23 mouse cellular contexts compared by ENCODE assay signal in the genomic region with DNA sequence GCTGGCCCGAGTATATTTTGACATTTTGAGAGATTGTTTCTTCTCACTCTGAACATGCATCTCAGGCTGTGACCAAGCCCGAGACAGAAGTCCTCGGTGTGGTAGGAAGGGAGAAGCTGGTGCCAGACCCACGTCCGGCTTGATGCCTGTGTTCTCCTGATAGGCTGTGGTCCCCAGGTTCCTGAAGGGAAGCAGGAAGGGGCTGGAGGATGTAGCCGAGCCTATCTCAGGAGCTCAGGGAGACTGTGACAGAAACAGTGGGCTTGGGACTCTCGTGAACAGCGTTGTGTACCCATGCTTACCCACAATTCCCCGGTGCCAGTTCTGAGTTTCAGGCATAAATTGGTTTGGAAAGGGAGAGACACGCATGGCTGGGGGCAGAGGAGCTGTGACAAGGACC. TPM values are rescaled to one million over a fixed set of nuclear protein-coding genes. Genes with fewer than 3 reads are reported as not detected.
A peak's percentile ranks its signal among the peaks of the same experiment; 100 is the strongest.
DNase-seq lines count a peak whose midpoint lies in the region; ATAC-seq and TF ChIP-seq lines count a peak whose summit lies in the region.
"Had no signal": no experiment of that assay in that cellular context is flagged by ENCODE, and none has a peak within 500 bp of the region (broad histone marks: within the 10 kb centered on the region; RNA-seq: fewer than 3 reads in every experiment).

No protein-coding gene starts in this region.

- 57% methylated on average over 10 of the region's 10 CpGs for WGBS in heart, embryonic 12.5 days
- 37% methylated on average over 10 of the region's 10 CpGs for WGBS in liver, embryonic 13.5 days (ENCODE audit: insufficient replicate concordance)
- WGBS in intestine, postnatal 0 days, result 80% methylated on average over 10 of the region's 10 CpGs

- H3K36me3 ChIP-seq in heart, embryonic 12.5 days, result peaks cover 8% of the 10 kb centered on the region; the same call in 1 of the 2 replicates
- peaks cover 45% of the 10 kb centered on the region for H3K36me3 ChIP-seq in liver, embryonic 13.5 days
- peaks cover 3% of the 10 kb centered on the region; the same call in 1 of the 2 replicates for H3K36me3 ChIP-seq in intestine, postnatal 0 days (ENCODE audit: control insufficient read depth, insufficient read depth)
- H3K36me3 ChIP-seq: embryonic facial prominence, embryonic 15.5 days; G1E had no signal

- no peak overlapping the region for H3K4me2 ChIP-seq in heart, embryonic 12.5 days
- no peak overlapping the region for H3K4me2 ChIP-seq in liver, embryonic 13.5 days
- no peak overlapping the region for H3K4me2 ChIP-seq in intestine, postnatal 0 days (replicated peaks; ENCODE audit: low read depth)
- H3K4me2 ChIP-seq: embryonic facial prominence, embryonic 15.5 days; hindbrain, embryonic 14.5 days had no signal

- intact Hi-C loops in heart, postnatal 36 days (cut with DNase I), result no loop called here
- intact Hi-C loops in left cerebral cortex, postnatal 4 days (cut with DNase I), result no loop called here

- TF ChIP-seq CTCF in intestine, postnatal 0 days (IDR thresholded peaks at IDR 0.05; ENCODE audit: low read depth), result no peak

- ATAC-seq in heart, embryonic 12.5 days (ENCODE audit: insufficient number of reproducible peaks, low FRiP score), result no peak
- peak; percentile 90 for ATAC-seq in common myeloid progenitor, adult 5-6 weeks (replicated peaks; ENCODE audit: low read depth, poor library complexity, severe bottlenecking)
- 0 out of 2 replicates have a peak, but pooled peaks have one; percentile 16 for ATAC-seq in liver, embryonic 13.5 days (ENCODE audit: low read depth)
- ATAC-seq in intestine, postnatal 0 days, result no peak
- ATAC-seq: CD4-positive, CD25-positive, alpha-beta regulatory T cell, adult 4 months; forebrain, embryonic 14.5 days had no signal

- H3K27me3 ChIP-seq in heart, embryonic 12.5 days (replicated peaks), result no peaks in the 10 kb centered on the region
- no peaks in the 10 kb centered on the region for H3K27me3 ChIP-seq in liver, embryonic 13.5 days
- no peaks in the 10 kb centered on the region for H3K27me3 ChIP-seq in intestine, postnatal 0 days (replicated peaks; ENCODE audit: control insufficient read depth, insufficient read depth, low read length)
- H3K27me3 ChIP-seq: embryonic facial prominence, embryonic 15.5 days had no signal

- no peak overlapping the region for H3K9ac ChIP-seq in heart, embryonic 12.5 days
- H3K9ac ChIP-seq in liver, embryonic 13.5 days, result 0 out of 2 replicates have a peak overlapping the region, but pooled peaks have one; percentile 14
- no peak overlapping the region for H3K9ac ChIP-seq in intestine, postnatal 0 days (ENCODE audit: low read depth, low read length)
- H3K9ac ChIP-seq: embryonic facial prominence, embryonic 15.5 days; hindbrain, embryonic 14.5 days had no signal

- peaks cover 5% of the 10 kb centered on the region for H3K9me3 ChIP-seq in heart, embryonic 12.5 days (replicated peaks)
- 0 out of 2 replicates have a peak, but pooled peaks cover 3% of the 10 kb centered on the region for H3K9me3 ChIP-seq in liver, embryonic 13.5 days (replicated peaks)
- H3K9me3 ChIP-seq in intestine, postnatal 0 days (ENCODE audit: control insufficient read depth), result no peaks in the 10 kb centered on the region
- H3K9me3 ChIP-seq: embryonic facial prominence, embryonic 15.5 days; G1E had no signal

- peak overlapping the region; percentile 3; the same call in 1 of the 2 replicates for H3K27ac ChIP-seq in heart, embryonic 12.5 days (ENCODE audit: poor library complexity, severe bottlenecking)
- peak overlapping the region; percentile 66 for H3K27ac ChIP-seq in liver, embryonic 13.5 days
- no peak overlapping the region for H3K27ac ChIP-seq in intestine, postnatal 0 days (ENCODE audit: low read depth, low read length)
- H3K27ac ChIP-seq: embryonic facial prominence, embryonic 15.5 days; forebrain, embryonic 10.5 days; gastrocnemius, adult 2 months; hindbrain, embryonic 14.5 days had no signal

- no peak for DNase-seq in heart, postnatal 36 days
- DNase-seq in 416B (ENCODE audit: low read depth), result peak; percentile 81
- no peak for DNase-seq in liver, embryonic 13.5 days
- DNase-seq in left cerebral cortex, postnatal 4 days, result no peak
- DNase-seq in adrenal gland, postnatal 4 days (ENCODE audit: low spot score in 2 of 2), result no peak
- DNase-seq: adrenal gland, adult 8-10 months; B cell, adult 2 months; cerebellum, adult 11-12 months; embryo, embryonic 11 days; gastrocnemius, adult 2 months; gastrocnemius, postnatal 25 days; heart, postnatal 10 days had no signal

- H3K4me1 ChIP-seq in heart, embryonic 12.5 days (replicated peaks), result 0 out of 2 replicates have a peak, but pooled peaks cover 5% of the 10 kb centered on the region
- peaks cover 25% of the 10 kb centered on the region for H3K4me1 ChIP-seq in liver, embryonic 13.5 days (replicated peaks)
- no peaks in the 10 kb centered on the region for H3K4me1 ChIP-seq in intestine, postnatal 0 days (replicated peaks; ENCODE audit: control insufficient read depth, insufficient read depth, low read length)
- H3K4me1 ChIP-seq: embryonic facial prominence, embryonic 15.5 days had no signal

- H3K4me3 ChIP-seq in heart, embryonic 12.5 days, result no peak overlapping the region
- H3K4me3 ChIP-seq in liver, embryonic 13.5 days (replicated peaks), result no peak overlapping the region
- no peak overlapping the region for H3K4me3 ChIP-seq in intestine, postnatal 0 days (ENCODE audit: low read depth, low read length)
- H3K4me3 ChIP-seq: embryonic facial prominence, embryonic 15.5 days; erythroblast, embryonic 14.5 days; forebrain, embryonic 10.5 days; gastrocnemius, adult 2 months; hindbrain, embryonic 10.5 days had no signal

RNA-seq across cellular contexts. Expression of a gene that starts 13.7 kb away (rescaled TPM):
- polyA plus RNA-seq in heart, embryonic 12.5 days (2016; fragmentation: Nextera tagmentation; extraction: Ambion mirVana), result 1.0 and 1.3 TPM in 2 replicates
- total RNA-seq in heart, postnatal 36 days (2021), result under 1 TPM; 0.44 to 0.68 TPM
- 3.4 TPM in 2 replicates for total RNA-seq in common myeloid progenitor, adult 5-6 weeks (2017)
- polyA plus RNA-seq in liver, embryonic 13.5 days (2015; fragmentation: Nextera tagmentation; extraction: Ambion mirVana), result 2.5 and 3.4 TPM in 2 replicates
- total RNA-seq in left cerebral cortex, postnatal 4 days (2021), result 10 to 100 TPM; 44.0 to 48.8 TPM
- 17.0 TPM in 2 replicates for polyA plus RNA-seq in intestine, postnatal 0 days (2015; fragmentation: Nextera tagmentation; extraction: Ambion mirVana)
- total RNA-seq in adrenal gland, postnatal 4 days (2021), result 1 to 10 TPM; 1.8 TPM

RNA-seq across cellular contexts. Expression of a gene that starts 23.2 kb away (rescaled TPM):
- polyA plus RNA-seq in heart, embryonic 12.5 days (2016; fragmentation: Nextera tagmentation; extraction: Ambion mirVana), result 7.4 and 8.1 TPM in 2 replicates
- 10 to 100 TPM; 18.5 to 21.5 TPM for total RNA-seq in heart, postnatal 36 days (2021)
- 6.3 and 7.7 TPM in 2 replicates for total RNA-seq in common myeloid progenitor, adult 5-6 weeks (2017)
- 3.4 and 3.8 TPM in 2 replicates for polyA plus RNA-seq in liver, embryonic 13.5 days (2015; fragmentation: Nextera tagmentation; extraction: Ambion mirVana)
- total RNA-seq in left cerebral cortex, postnatal 4 days (2021), result 10 to 100 TPM; 38.5 to 43.9 TPM
- polyA plus RNA-seq in intestine, postnatal 0 days (2015; fragmentation: Nextera tagmentation; extraction: Ambion mirVana), result 5.4 and 6.7 TPM in 2 replicates
- 10 to 100 TPM; 36.8 to 37.2 TPM for total RNA-seq in adrenal gland, postnatal 4 days (2021)

RNA-seq across cellular contexts. Expression of a gene that starts 50.4 kb away (rescaled TPM):
- 58.5 and 58.6 TPM in 2 replicates for polyA plus RNA-seq in heart, embryonic 12.5 days (2016; fragmentation: Nextera tagmentation; extraction: Ambion mirVana)
- 10 to 100 TPM; 14.1 to 18.3 TPM for total RNA-seq in heart, postnatal 36 days (2021)
- 27.1 and 44.4 TPM in 2 replicates for total RNA-seq in common myeloid progenitor, adult 5-6 weeks (2017)
- 76.0 and 76.3 TPM in 2 replicates for polyA plus RNA-seq in liver, embryonic 13.5 days (2015; fragmentation: Nextera tagmentation; extraction: Ambion mirVana)
- 10 to 100 TPM; 34.9 to 39.3 TPM for total RNA-seq in left cerebral cortex, postnatal 4 days (2021)
- polyA plus RNA-seq in intestine, postnatal 0 days (2015; fragmentation: Nextera tagmentation; extraction: Ambion mirVana), result 50.9 and 57.5 TPM in 2 replicates
- total RNA-seq in adrenal gland, postnatal 4 days (2021), result 10 to 100 TPM; 36.0 to 36.5 TPM

RNA-seq across cellular contexts. Expression of a gene that starts 50.6 kb away (rescaled TPM):
- polyA plus RNA-seq in heart, embryonic 12.5 days (2016; fragmentation: Nextera tagmentation; extraction: Ambion mirVana), result 12.9 and 13.0 TPM in 2 replicates
- 10 to 100 TPM in 1 of 2 experiments, 1 to 10 TPM in 1; 7.3 to 10.7 TPM for total RNA-seq in heart, postnatal 36 days (2021)
- total RNA-seq in common myeloid progenitor, adult 5-6 weeks (2017), result 4.8 and 4.9 TPM in 2 replicates
- polyA plus RNA-seq in liver, embryonic 13.5 days (2015; fragmentation: Nextera tagmentation; extraction: Ambion mirVana), result 23.0 and 24.2 TPM in 2 replicates
- 10 to 100 TPM; 25.0 to 28.6 TPM for total RNA-seq in left cerebral cortex, postnatal 4 days (2021)
- 3.2 and 4.2 TPM in 2 replicates for polyA plus RNA-seq in intestine, postnatal 0 days (2015; fragmentation: Nextera tagmentation; extraction: Ambion mirVana)
- 10 to 100 TPM; 11.4 to 12.2 TPM for total RNA-seq in adrenal gland, postnatal 4 days (2021)

Comparison
In these comparisons a context has a peak if more than half of its experiments do, and no peak if none do; other contexts are left out.
1. ATAC-seq: peak in common myeloid progenitor, adult 5-6 weeks (single experiment) and liver, embryonic 13.5 days (single experiment); none in heart, embryonic 12.5 days (single experiment) and intestine, postnatal 0 days (single experiment).
2. RNA of a gene that starts 13.7 kb away (total RNA-seq): 44.0 to 48.8 TPM in left cerebral cortex, postnatal 4 days; 3.4 TPM in common myeloid progenitor, adult 5-6 weeks, 1.8 TPM in adrenal gland, postnatal 4 days and 0.44 to 0.68 TPM in heart, postnatal 36 days; every median in the first group is over 10 times any median in the second.